Mouse (Mus musculus) CH12.LX (cell line): ENCODE measurements at regions not wholly inside any gene's neighbourhood (a gene's known extent, or its start where the extent isn't known, plus 50 kb on each side); places are given as distances from the start of the nearest gene placed in this dataset.

Source experiments
- DNase-seq: peaks from one replicate; pipeline ENCODE4 v3.0.0-alpha.2; 2013; ENCODE audit errors: extremely low read depth
- H3K27ac ChIP-seq: 2 replicates; pipeline ENCODE4 v1.5.1; 2012; ENCODE audit warnings: low read depth, mild to moderate bottlenecking, control low read depth, moderate library complexity; ENCODE audit not compliant: insufficient read depth
- H3K27me3 ChIP-seq: replicated peaks from 2 replicates; pipeline ENCODE3; 2012; ENCODE audit warnings: inconsistent platforms
- H3K36me3 ChIP-seq, 2 experiments: replicated peaks in 1 of 2; 2 replicates each; pipeline versions ENCODE3 to v1.6.1; 2012; ENCODE audit warnings: inconsistent platforms in 1 of 2, low read length in 1 of 2, mild to moderate bottlenecking in 1 of 2, mixed read lengths in 1 of 2, moderate library complexity in 1 of 2; ENCODE audit not compliant: control insufficient read depth in 1 of 2, insufficient read depth in 1 of 2
- H3K4me1 ChIP-seq, 2 experiments: 2 replicates each; pipeline ENCODE4 v1.6.1; 2012; ENCODE audit warnings: inconsistent platforms in 1 of 2, moderate library complexity in 1 of 2; ENCODE audit not compliant: insufficient read depth in 2 of 2, control insufficient read depth in 1 of 2
- H3K4me2 ChIP-seq: 2 replicates; pipeline ENCODE4 v1.6.1; 2012; ENCODE audit warnings: low read depth, mild to moderate bottlenecking, control low read depth; ENCODE audit not compliant: poor library complexity, insufficient read depth, severe bottlenecking
- H3K4me3 ChIP-seq, 3 experiments: fragments of 150-350 bp in 1 of 3; sonication (generic) in 1 of 3; replicated peaks in 1 of 3; 2 replicates each; pipeline versions ENCODE3 to v1.5.1; 2011 to 2012; ENCODE audit warnings: low read depth in 2 of 3, low read length in 2 of 3, mild to moderate bottlenecking in 2 of 3, moderate library complexity in 2 of 3, control low read depth in 1 of 3, improper control_type of control experiment in 1 of 3, inconsistent platforms in 1 of 3, mixed read lengths in 1 of 3; ENCODE audit not compliant: poor library complexity in 1 of 3
- H3K79me2 ChIP-seq: replicated peaks from 2 replicates; pipeline ENCODE4 v1.6.1; 2012; ENCODE audit warnings: mild to moderate bottlenecking, moderate library complexity; ENCODE audit not compliant: control insufficient read depth, poor library complexity, insufficient read depth, severe bottlenecking; ENCODE audit errors: extremely low read depth
- H3K9ac ChIP-seq: 2 replicates; pipeline ENCODE4 v1.6.1; 2012; ENCODE audit warnings: low read depth, mild to moderate bottlenecking, control low read depth, moderate library complexity; ENCODE audit not compliant: insufficient read depth
- H3K9me3 ChIP-seq: replicated peaks from 2 replicates; pipeline ENCODE3; 2012; ENCODE audit warnings: low read length, inconsistent platforms, mixed read lengths
- E2F4 ChIP-seq: IDR thresholded peaks from 2 replicates; pipeline ENCODE4 v1.6.1; 2011; ENCODE audit warnings: low read depth, low read length, improper control_type of control experiment; ENCODE audit not compliant: insufficient replicate concordance
- ELF1 ChIP-seq: IDR thresholded peaks from 2 replicates; pipeline ENCODE4 v1.6.1; 2014; ENCODE audit warnings: low read depth, mild to moderate bottlenecking, inconsistent platforms, low read length, improper control_type of control experiment
- GABPA ChIP-seq: IDR thresholded peaks from 2 replicates; pipeline ENCODE4 v1.6.1; 2012; ENCODE audit warnings: low read depth, low read length, improper control_type of control experiment, inconsistent platforms; ENCODE audit not compliant: insufficient replicate concordance
- JUN ChIP-seq: IDR thresholded peaks from 2 replicates; pipeline ENCODE4 v1.6.1; 2011; ENCODE audit warnings: low read depth, mild to moderate bottlenecking, low read length, improper control_type of control experiment, moderate library complexity; ENCODE audit not compliant: insufficient read depth
- MYC ChIP-seq: IDR thresholded peaks from 2 replicates; pipeline ENCODE4 v1.6.1; 2011; ENCODE audit warnings: low read depth, mild to moderate bottlenecking, improper control_type of control experiment, low read length
- NELFE ChIP-seq: IDR thresholded peaks from 2 replicates; pipeline ENCODE4 v1.6.1; 2011; ENCODE audit warnings: low read depth, low read length, improper control_type of control experiment
- POLR2AphosphoS2 ChIP-seq: IDR thresholded peaks from 2 replicates; pipeline ENCODE4 v1.6.1; 2011; ENCODE audit warnings: low read depth, low read length, improper control_type of control experiment
- SIN3A ChIP-seq: IDR thresholded peaks from 2 replicates; pipeline ENCODE4 v1.6.1; 2012; ENCODE audit warnings: low read length, improper control_type of control experiment, inconsistent platforms
- ZKSCAN1 ChIP-seq: IDR thresholded peaks from 2 replicates; pipeline ENCODE4 v1.6.1; 2012; ENCODE audit warnings: low read depth, inconsistent platforms, low read length, improper control_type of control experiment, borderline replicate concordance
- dilution Hi-C: fragments of 300-500 bp; cut with MboI; formaldehyde crosslinking; loops from 2 replicates; pipeline ENCODE4 v1.14.3; 2020; ENCODE audit warnings: low sequenced_read_pairs; ENCODE audit not compliant: extremely low pct_unique_long_range_greater_than_20kb, extremely low pct_ligation_motif_present
- in situ Hi-C: fragments of 300-500 bp; cut with MboI; formaldehyde crosslinking; loops from 3 replicates; pipeline ENCODE4 v1.14.3; 2019; ENCODE audit warnings: low sequenced_read_pairs, low pct_ligation_motif_present, low pct_unique_long_range_greater_than_20kb, mixed read lengths

DNA sequence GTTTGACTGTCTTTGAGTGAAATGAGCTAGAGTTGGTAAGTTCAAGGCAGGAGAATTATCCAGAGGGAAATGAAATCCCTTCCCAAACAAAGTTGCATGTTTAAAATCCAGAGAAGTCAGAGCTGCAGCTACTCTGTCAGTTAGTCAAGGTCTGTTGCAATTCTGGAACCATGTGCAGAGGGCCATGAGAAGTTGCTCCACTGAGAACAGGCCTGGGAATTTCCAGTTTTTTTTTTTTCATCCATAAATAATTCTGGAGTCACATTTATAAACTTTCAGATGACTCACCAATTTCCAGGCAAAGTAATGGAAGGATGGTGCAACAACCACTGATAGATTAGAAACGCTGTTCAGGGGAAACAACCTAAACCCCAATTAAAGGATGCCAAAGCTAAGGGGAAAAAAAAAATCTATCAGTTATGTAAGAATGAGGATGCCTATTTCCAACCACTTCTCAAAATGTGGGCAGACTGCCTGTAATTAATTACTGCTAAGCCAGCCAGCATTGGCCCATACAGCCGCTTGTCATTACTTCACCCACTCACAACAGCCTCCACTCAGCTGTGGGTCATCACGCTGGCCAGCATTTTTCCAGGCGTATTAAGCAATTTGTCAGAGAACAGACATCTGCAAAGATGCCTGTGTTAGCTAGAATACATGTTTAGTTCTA lies 340.7 kb upstream of the Rasa1 start:
- no peak for DNase-seq
- TF ChIP-seq NELFE (no peak), POLR2AphosphoS2 (no peak), E2F4 (no peak), ZKSCAN1 (no peak), GABPA (no peak), ELF1 (no peak), SIN3A (no peak), MYC (no peak), JUN (no peak)
- TF ChIP-seq, all 38 proteins: peak for 0
- Histone ChIP-seq H3K27ac (no peak overlapping the region), H3K4me1 (no peaks in the 10 kb centered on the region), H3K4me3 (no peak overlapping the region), H3K27me3 (no peaks in the 10 kb centered on the region), H3K4me2 (no peak overlapping the region), H3K36me3 (no peaks in the 10 kb centered on the region), H3K9ac (no peak overlapping the region), H3K79me2 (no peaks in the 10 kb centered on the region), H3K9me3 (no peaks in the 10 kb centered on the region)
- dilution Hi-C loops (no loop called here), in situ Hi-C loops (no loop called here)
